Mouse (Mus musculus) hindbrain, embryonic 12.5 days (tissue): Measurements from ENCODE around the gene Cks1b. TPM values are rescaled to one million over a fixed set of nuclear protein-coding genes. Genes with fewer than 3 reads are reported as not detected.
A peak's percentile ranks its signal among the peaks of the same experiment; 100 is the strongest.

ENCODE experiments used
- ATAC-seq: fragments of 200-750 bp; cut with Nextera tagmentation; 2 replicates; pipeline ENCODE4 v1.8.0; 2017; ENCODE audit warnings: moderate TSS enrichment; ENCODE audit not compliant: low FRiP score
- H3K27ac ChIP-seq: fragments of 300-500 bp; sonication (generic); 2 replicates; pipeline ENCODE4 v1.5.1; 2016; ENCODE audit warnings: mild to moderate bottlenecking
- H3K27me3 ChIP-seq: fragments of 300-500 bp; sonication (generic); 2 replicates; pipeline ENCODE4 v1.6.1; 2016; ENCODE audit warnings: mild to moderate bottlenecking
- H3K36me3 ChIP-seq: fragments of 300-500 bp; sonication (generic); 2 replicates; pipeline ENCODE4 v1.6.1; 2016; ENCODE audit warnings: mild to moderate bottlenecking
- H3K4me1 ChIP-seq: fragments of 300-500 bp; sonication (generic); 2 replicates; pipeline ENCODE4 v1.6.1; 2016
- H3K4me2 ChIP-seq: fragments of 300-500 bp; sonication (generic); replicated peaks from 2 replicates; pipeline ENCODE4 v1.6.1; 2016; ENCODE audit warnings: mild to moderate bottlenecking
- H3K4me3 ChIP-seq: fragments of 300-500 bp; sonication (generic); 2 replicates; pipeline ENCODE4 v1.5.1; 2016; ENCODE audit warnings: mild to moderate bottlenecking
- H3K9ac ChIP-seq: fragments of 300-500 bp; sonication (generic); 2 replicates; pipeline ENCODE4 v1.6.1; 2016; ENCODE audit warnings: mild to moderate bottlenecking, moderate library complexity
- H3K9me3 ChIP-seq: fragments of 300-500 bp; sonication (generic); replicated peaks from 2 replicates; pipeline ENCODE4 v1.6.1; 2016; ENCODE audit warnings: mild to moderate bottlenecking
- WGBS: fragments of 180-500 bp; shearing (Covaris S2); methylation state at CpG from one replicate; pipeline ENCODE4 v1.1.7; 2016; 5-methylcytosine and 5-hydroxymethylcytosine counted together
- polyA plus RNA-seq: library from polyadenylated mRNA; unstranded; fragments of >200 nt; fragmentation: Nextera tagmentation; extraction: Ambion mirVana; gene quantifications from 2 replicates; pipeline ENCODE4 v1.2.1, GENCODE M21; 2016

Gene Cks1b
- polyA plus RNA-seq, 1 experiment from 2014 or later: 274 TPM

DNA sequence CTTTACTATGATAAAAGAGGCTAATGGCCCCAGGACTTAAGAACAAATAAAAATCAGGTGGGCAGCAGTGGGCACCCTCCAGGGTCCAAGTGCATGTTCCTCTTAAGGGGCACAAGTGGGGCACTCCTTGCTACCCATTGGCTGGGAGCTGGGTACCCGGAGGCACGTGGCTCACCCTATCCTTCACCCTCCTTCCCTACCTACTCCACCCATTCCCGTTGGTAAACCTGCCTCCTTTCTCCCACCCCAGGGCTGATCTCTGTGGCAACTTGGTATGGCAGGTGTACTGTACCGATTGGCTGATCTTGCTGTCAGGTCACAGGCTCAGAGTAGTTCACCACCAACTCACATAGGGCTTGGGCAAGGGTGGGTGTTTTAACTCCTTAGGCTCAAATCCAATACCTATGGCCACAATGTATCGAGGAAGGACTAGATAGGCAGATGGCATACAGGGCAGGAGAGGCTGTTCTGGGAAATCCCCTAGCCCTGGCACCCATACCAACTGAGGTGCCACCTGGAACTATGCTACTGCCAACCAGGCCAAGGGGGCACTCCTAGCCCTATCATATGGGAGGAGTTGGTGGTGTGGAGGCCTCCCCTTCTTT, 34.4 kb downstream of the Cks1b start:
- Histone ChIP-seq H3K4me1 (peaks cover 7% of the 10 kb centered on the region; the same call in 1 of the 2 replicates), H3K4me2 (no peak overlapping the region), H3K36me3 (no peaks in the 10 kb centered on the region), H3K27me3 (no peaks in the 10 kb centered on the region), H3K27ac (no peak overlapping the region), H3K4me3 (no peak overlapping the region), H3K9me3 (no peaks in the 10 kb centered on the region), H3K9ac (no peak overlapping the region)
- ATAC-seq: no peak
- WGBS: 84% methylated on average over 5 of the region's 5 CpGs

DNA sequence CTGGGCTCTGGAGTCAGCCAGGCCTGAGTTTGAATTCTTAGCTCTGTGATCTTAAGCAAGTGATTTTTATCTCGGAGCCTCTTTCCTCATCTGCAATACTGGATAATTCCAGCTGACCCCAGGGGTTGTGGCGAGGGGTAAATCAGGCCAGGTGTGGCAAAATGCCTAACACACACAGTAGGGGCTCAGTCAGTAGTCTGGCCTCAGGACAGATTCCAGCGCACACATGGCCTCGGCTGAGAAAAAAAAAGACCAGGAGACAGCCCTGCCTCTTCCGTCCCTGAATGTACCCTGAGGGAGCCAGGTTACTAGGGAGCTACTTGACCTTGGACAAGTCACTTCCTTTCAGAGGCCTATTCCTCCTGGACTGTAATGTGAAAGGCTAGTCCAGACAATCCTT, 35.2 kb downstream of the Cks1b start:
- H3K4me3 ChIP-seq: no peak overlapping the region
- no peak overlapping the region for H3K27ac ChIP-seq
- H3K9me3 ChIP-seq: no peaks in the 10 kb centered on the region
- 86% methylated on average over 5 of the region's 5 CpGs for WGBS
- no peak overlapping the region for H3K4me2 ChIP-seq
- H3K4me1 ChIP-seq: peaks cover 15% of the 10 kb centered on the region
- no peak for ATAC-seq
- H3K9ac ChIP-seq: no peak overlapping the region
- no peaks in the 10 kb centered on the region for H3K27me3 ChIP-seq
- H3K36me3 ChIP-seq: no peaks in the 10 kb centered on the region

DNA sequence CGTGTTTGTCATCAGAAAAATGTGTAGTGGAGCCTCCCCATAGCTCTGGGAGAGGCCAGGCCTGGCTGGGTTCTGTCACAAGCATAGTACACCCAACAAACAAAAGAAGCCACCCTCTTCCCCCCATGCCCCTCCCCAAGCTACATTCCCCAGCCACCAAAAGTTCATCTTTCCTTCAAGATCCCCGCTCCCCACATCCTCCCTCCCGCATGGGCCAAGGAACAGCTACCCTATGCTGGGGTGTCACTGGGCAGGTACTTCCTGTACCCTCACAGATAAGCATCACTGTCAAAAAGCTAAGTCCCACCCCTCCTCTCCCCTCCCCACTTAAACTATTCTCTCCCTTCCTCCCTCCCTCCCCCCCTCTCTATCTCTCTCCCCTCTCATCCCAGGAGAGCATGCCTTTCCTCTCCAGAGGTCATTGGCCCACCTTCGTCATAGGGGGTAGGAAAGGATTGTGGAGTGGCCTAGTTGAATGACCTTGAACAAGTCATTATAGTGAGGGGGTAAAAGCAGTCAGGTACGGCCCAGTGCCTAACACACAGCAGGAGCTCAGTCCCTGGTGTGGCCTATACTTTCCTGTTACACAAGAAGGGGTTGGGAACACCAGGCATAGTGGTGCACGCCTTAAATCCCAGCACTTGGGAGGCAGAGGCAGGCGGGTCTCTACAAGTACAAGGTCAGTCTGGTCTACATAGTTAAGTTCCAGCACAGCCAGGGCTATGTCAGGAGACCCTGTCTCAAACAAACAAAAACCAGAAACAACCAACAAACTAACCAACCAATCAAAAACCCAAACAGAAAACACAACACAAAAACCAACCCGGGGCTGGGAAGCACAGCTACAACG, 35.9 kb downstream of the Cks1b start:
- Histone ChIP-seq H3K27ac (no peak overlapping the region), H3K27me3 (no peaks in the 10 kb centered on the region), H3K9me3 (no peaks in the 10 kb centered on the region), H3K4me1 (peaks cover 16% of the 10 kb centered on the region), H3K9ac (no peak overlapping the region), H3K36me3 (no peaks in the 10 kb centered on the region), H3K4me3 (no peak overlapping the region), H3K4me2 (no peak overlapping the region)
- 88% methylated on average over 9 of the region's 9 CpGs for WGBS
- no peak for ATAC-seq

DNA sequence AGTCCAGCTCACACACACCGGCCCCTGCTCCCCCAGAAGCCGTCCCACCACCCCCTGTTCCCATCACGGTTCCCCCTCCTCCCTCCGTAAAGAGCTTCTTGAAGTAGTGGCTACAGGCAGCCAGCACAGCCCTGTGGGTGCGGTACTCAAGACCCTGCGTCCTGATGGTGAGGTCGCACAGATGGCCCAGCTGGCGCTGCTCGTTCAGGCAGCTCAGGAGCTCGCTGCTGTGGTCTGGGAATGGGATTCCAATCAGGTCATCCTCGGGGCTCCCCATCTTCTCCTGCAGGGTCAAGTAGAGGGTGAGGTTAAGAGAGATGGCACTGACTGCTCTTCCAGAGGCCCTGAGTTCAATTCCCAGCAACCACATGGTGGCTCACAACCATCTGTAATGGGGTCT, 37.0 kb downstream of the Cks1b start:
- H3K27me3 ChIP-seq: peaks cover 3% of the 10 kb centered on the region; the same call in 1 of the 2 replicates
- ATAC-seq: no peak
- no peak overlapping the region for H3K4me3 ChIP-seq
- no peak overlapping the region for H3K9ac ChIP-seq
- H3K36me3 ChIP-seq: no peaks in the 10 kb centered on the region
- H3K4me1 ChIP-seq: peaks cover 13% of the 10 kb centered on the region
- no peak overlapping the region for H3K27ac ChIP-seq
- H3K9me3 ChIP-seq: no peaks in the 10 kb centered on the region
- 85% methylated on average over 11 of the region's 11 CpGs for WGBS
- no peak overlapping the region for H3K4me2 ChIP-seq

DNA sequence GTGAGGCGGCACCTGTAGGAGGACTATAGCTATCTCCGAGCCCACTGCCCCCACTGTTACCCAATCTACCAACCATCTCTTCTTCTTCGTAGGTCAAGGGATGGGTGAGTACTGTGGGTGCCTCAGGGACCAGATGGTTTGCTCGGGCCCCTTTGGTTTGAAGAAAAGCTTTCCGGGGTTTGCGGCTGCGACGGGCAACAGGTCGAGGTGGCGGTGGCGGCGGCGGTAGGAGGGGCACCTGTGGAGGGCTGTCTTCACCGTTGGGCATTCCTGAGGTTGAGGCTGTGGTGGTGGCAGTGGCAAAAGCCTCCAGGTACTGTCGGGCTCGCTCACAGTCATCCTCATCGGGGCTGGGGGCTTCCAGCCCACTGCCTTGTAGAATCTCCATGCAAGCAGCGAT, 37.5 kb downstream of the Cks1b start:
- peaks cover 3% of the 10 kb centered on the region; the same call in 1 of the 2 replicates for H3K27me3 ChIP-seq
- H3K4me1 ChIP-seq: peaks cover 13% of the 10 kb centered on the region
- 93% methylated on average over 18 of the region's 18 CpGs for WGBS
- no peak overlapping the region for H3K9ac ChIP-seq
- no peak overlapping the region for H3K4me3 ChIP-seq
- H3K4me2 ChIP-seq: no peak overlapping the region
- H3K36me3 ChIP-seq: no peaks in the 10 kb centered on the region
- H3K27ac ChIP-seq: no peak overlapping the region
- H3K9me3 ChIP-seq: no peaks in the 10 kb centered on the region
- no peak for ATAC-seq

DNA sequence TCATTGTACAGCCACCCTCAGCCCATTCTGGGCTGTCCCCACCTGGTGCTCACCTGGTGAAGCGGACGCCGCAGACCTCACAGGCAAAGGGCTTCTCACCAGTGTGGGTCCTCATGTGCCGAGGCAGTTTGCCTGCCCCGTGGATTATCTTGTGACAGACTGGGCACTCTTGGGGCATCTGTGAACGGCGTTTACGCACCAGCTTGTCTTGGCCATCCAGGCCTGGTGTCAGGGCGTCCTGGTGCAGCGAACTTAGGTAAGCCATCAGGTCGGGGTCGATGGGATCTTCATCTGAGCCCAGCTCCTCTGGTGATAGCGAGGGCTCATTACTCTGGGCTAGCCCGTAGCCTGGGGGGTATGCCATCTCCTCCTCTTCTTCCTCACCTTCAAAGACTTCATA, 37.9 kb downstream of the Cks1b start:
- Histone ChIP-seq H3K27ac (no peak overlapping the region), H3K9me3 (no peaks in the 10 kb centered on the region), H3K4me1 (peaks cover 13% of the 10 kb centered on the region), H3K4me3 (no peak overlapping the region), H3K9ac (no peak overlapping the region), H3K4me2 (no peak overlapping the region), H3K36me3 (no peaks in the 10 kb centered on the region), H3K27me3 (peaks cover 3% of the 10 kb centered on the region)
- 94% methylated on average over 14 of the region's 14 CpGs for WGBS
- no peak for ATAC-seq

DNA sequence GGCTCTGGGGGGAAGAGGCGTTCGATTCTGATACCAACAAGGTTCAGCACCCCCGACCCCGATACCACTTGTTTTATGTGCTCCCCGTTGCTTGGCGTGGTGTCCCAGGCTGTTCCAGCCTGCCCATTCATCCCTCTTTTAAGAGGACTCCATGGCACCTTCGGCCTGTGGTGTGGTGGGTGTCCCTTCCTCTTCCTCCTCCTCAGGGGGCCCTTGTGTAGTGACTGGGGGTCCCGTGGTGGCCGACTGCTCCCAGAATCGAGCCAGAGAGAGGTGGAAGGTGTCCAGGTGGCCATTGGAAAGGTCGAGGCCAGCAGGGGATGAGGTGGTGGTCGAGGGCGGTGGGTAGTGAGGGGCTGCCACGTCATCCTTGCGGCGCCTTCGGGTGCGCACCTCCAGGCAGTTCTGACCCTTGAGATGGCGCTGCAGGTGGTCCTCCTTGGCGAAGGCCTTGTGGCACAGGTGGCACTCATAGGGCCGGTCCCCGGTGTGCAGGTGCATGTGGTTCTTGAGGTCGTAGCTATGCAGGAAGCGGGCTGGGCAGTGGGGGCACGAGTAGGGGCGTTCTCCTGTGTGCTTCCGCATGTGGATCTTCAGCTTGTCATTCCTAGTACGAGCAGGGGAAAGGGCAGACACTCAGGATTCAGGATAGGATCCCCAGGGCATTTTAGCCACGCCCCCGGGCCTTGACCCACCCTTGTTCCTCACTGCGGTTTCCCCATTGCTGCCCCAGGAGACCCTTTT, 38.6 kb downstream of the Cks1b start:
- peaks cover 13% of the 10 kb centered on the region for H3K4me1 ChIP-seq
- H3K9ac ChIP-seq: no peak overlapping the region
- no peak overlapping the region for H3K27ac ChIP-seq
- 86% methylated on average over 31 of the region's 31 CpGs for WGBS
- H3K36me3 ChIP-seq: no peaks in the 10 kb centered on the region
- peaks cover 3% of the 10 kb centered on the region for H3K27me3 ChIP-seq
- no peaks in the 10 kb centered on the region for H3K9me3 ChIP-seq
- H3K4me3 ChIP-seq: no peak overlapping the region
- ATAC-seq: no peak
- peak overlapping the region; percentile 92; the same call in 1 of the 2 replicates for H3K4me2 ChIP-seq

DNA sequence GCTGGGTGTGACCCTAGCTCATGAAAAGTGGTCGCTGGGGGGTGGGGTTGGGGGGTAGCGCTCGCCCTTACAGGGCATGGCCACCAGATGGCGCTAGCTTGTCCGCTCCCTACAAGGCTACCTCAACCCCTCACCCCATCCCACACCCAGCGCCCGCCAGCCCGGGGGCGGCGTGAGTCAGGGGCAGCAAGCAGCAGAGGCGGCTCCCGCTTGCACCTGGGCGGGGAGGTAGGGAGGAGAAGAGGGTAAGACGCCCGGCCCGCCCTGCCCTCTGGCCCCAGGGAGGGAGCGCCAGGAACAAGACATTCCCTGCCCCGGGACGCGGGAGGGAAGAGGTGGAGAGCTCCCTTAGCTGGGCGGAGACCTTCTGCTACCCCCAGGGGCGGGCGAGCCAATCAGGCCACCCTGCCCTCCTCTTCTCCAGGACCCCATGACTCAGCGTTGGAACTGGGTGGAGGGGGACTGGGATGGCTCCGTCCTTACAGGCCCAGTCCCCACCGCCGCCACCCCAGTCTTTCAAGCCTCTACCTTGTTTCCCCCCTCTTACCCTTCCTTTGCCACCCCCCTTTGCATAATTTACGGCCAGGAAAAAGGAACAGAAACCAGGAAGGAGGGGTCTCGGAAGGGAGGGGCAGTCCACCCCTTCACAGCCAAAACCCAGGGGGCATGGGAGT, 39.7 kb downstream of the Cks1b start:
- no peaks in the 10 kb centered on the region for H3K9me3 ChIP-seq
- H3K4me3 ChIP-seq: peak overlapping the region; percentile 54
- peak overlapping the region; percentile 69 for H3K9ac ChIP-seq
- peaks cover 3% of the 10 kb centered on the region for H3K27me3 ChIP-seq
- 1% methylated on average over 14 of the region's 29 CpGs for WGBS
- ATAC-seq: peak; percentile 91
- peaks cover 13% of the 10 kb centered on the region for H3K4me1 ChIP-seq
- H3K36me3 ChIP-seq: no peaks in the 10 kb centered on the region
- peak overlapping the region; percentile 92 for H3K4me2 ChIP-seq
- peak overlapping the region; percentile 55; the same call in 1 of the 2 replicates for H3K27ac ChIP-seq

DNA sequence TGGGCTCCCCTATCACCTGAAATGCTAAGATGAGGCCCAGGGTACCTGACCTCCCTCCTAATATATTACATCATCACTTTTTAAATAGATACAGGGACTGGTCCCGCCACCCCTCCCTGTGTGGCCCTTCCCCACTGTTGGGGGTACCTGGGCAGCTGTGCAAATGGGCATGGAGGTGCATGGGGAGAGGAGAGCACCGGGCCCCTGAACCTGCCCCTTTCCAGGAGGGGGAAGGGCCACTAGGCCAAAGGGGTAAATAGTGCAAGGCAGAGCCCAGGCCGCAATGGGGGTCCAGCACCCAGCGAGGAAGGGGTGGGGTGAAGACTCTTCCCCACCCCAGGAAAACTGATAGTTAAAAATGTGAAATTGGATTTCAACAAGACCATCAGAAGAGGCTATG, 40.4 kb downstream of the Cks1b start:
- no peak overlapping the region for H3K9ac ChIP-seq
- H3K27me3 ChIP-seq: peaks cover 3% of the 10 kb centered on the region
- H3K4me2 ChIP-seq: no peak overlapping the region
- H3K36me3 ChIP-seq: no peaks in the 10 kb centered on the region
- ATAC-seq: no peak; the same call in 1 of the 2 replicates
- WGBS: 64% methylated on average over 4 of the region's 4 CpGs
- no peaks in the 10 kb centered on the region for H3K9me3 ChIP-seq
- no peak overlapping the region for H3K4me3 ChIP-seq
- no peak overlapping the region for H3K27ac ChIP-seq
- H3K4me1 ChIP-seq: peaks cover 13% of the 10 kb centered on the region

DNA sequence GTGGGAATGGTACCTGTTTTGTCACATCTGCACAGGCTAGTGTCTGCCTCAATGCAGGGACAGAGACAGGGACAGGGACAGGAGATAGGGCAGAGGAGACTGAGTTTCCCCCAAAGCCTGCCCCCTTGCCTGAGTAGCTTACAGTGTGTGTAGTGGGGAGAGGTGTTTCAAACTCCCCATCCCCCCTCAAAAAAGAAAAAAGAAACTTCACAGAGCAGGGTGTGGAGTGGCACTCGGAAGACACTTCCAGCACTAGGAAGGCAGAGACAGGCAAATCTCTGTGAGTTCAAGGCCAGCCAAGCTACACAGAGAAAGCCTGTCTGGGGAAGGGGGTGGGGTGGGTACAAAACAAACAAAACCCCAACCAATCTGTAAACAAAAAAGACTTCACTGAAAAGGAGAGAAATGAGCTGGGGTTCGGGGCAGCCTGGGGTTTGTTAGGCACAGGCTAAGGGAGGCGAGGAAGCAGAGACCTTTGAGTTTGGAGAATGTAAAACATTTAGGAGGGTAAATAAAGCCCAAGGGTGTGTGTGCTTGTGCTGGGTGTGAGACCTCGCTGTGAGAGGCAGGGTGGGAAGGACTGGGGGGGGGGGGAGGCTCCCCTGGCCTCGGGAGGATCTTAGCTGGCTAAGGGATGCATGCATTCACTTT, 44.5 kb downstream of the Cks1b start:
- peaks cover 3% of the 10 kb centered on the region for H3K27me3 ChIP-seq
- H3K4me3 ChIP-seq: no peak overlapping the region
- H3K4me1 ChIP-seq: peaks cover 9% of the 10 kb centered on the region
- no peaks in the 10 kb centered on the region for H3K36me3 ChIP-seq
- H3K9me3 ChIP-seq: no peaks in the 10 kb centered on the region
- no peak overlapping the region for H3K4me2 ChIP-seq
- ATAC-seq: no peak
- 39% methylated on average over 5 of the region's 5 CpGs for WGBS
- no peak overlapping the region for H3K27ac ChIP-seq
- no peak overlapping the region for H3K9ac ChIP-seq

DNA sequence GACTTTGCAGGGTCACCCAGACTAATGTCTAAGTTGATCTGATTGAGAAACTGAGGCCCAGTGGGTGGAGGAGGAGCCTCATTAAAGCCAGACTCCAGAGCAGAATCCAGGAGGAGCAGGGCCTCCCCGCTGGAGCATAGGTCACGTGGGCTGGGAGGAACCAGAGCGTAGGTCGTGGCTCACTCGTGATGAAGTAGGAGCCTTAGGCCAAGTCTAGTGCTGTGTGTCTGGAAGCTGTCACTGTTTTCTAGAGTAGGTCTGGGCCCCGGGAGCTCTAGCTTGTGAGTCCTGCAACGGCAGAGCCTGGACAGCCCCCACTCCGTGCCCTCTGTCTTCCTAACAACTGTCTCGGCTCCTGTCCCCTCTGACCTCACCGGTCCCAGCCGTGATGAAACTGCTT, 50.8 kb downstream of the Cks1b start:
- Histone ChIP-seq H3K4me3 (no peak overlapping the region), H3K9me3 (no peaks in the 10 kb centered on the region), H3K9ac (no peak overlapping the region), H3K27me3 (0 out of 2 replicates have a peak, but pooled peaks cover 6% of the 10 kb centered on the region), H3K4me1 (no peaks in the 10 kb centered on the region), H3K36me3 (no peaks in the 10 kb centered on the region), H3K4me2 (no peak overlapping the region), H3K27ac (no peak overlapping the region)
- no peak for ATAC-seq
- WGBS: 67% methylated on average over 11 of the region's 11 CpGs
